Mouse (Mus musculus) kidney, embryonic 14.5 days (tissue): ENCODE results near the gene Nob1. TPM values are rescaled to one million over a fixed set of nuclear protein-coding genes. Genes with fewer than 3 reads are reported as not detected.

Experiments used
- ATAC-seq: fragments of 200-750 bp; cut with Nextera tagmentation; 2 replicates; pipeline ENCODE4 v1.8.0; 2017; ENCODE audit warnings: moderate number of reproducible peaks, mild to moderate bottlenecking, moderate TSS enrichment, moderate library complexity; ENCODE audit not compliant: low FRiP score, low TSS enrichment
- H3K27ac ChIP-seq: fragments of 300-500 bp; sonication (generic); 2 replicates; pipeline ENCODE4 v1.5.1; 2014; ENCODE audit warnings: low read depth, mild to moderate bottlenecking, low read length, moderate library complexity, mixed read lengths
- H3K27me3 ChIP-seq: fragments of 300-500 bp; sonication (generic); 2 replicates; pipeline ENCODE4 v1.6.1; 2014; ENCODE audit warnings: mild to moderate bottlenecking, low read length; ENCODE audit not compliant: control insufficient read depth, insufficient read depth
- H3K36me3 ChIP-seq: fragments of 300-500 bp; sonication (generic); 2 replicates; pipeline ENCODE4 v1.6.1; 2014; ENCODE audit warnings: low read length, mixed read lengths; ENCODE audit not compliant: control insufficient read depth, insufficient read depth
- H3K4me1 ChIP-seq: fragments of 300-500 bp; sonication (generic); 2 replicates; pipeline ENCODE4 v1.6.1; 2014; ENCODE audit warnings: low read length, mixed read lengths; ENCODE audit not compliant: control insufficient read depth, insufficient read depth
- H3K4me2 ChIP-seq: fragments of 300-500 bp; sonication (generic); replicated peaks from 2 replicates; pipeline ENCODE4 v1.6.1; 2014; ENCODE audit warnings: low read depth, mild to moderate bottlenecking, low read length
- H3K4me3 ChIP-seq: fragments of 300-500 bp; sonication (generic); 2 replicates; pipeline ENCODE4 v1.5.1; 2014; ENCODE audit warnings: mild to moderate bottlenecking, low read length
- H3K9ac ChIP-seq: fragments of 300-500 bp; sonication (generic); 2 replicates; pipeline ENCODE4 v1.6.1; 2014; ENCODE audit warnings: low read depth, mild to moderate bottlenecking, low read length, moderate library complexity
- H3K9me3 ChIP-seq: fragments of 300-500 bp; sonication (generic); 2 replicates; pipeline ENCODE4 v1.6.1; 2016; ENCODE audit warnings: low read length; ENCODE audit not compliant: control insufficient read depth
- WGBS: fragments of 180-500 bp; shearing (Covaris S2); extraction: QIAGEN DNeasy Blood & Tissue Kit; methylation state at CpG from one replicate; pipeline ENCODE4 v1.1.7; 2014; 5-methylcytosine and 5-hydroxymethylcytosine counted together
- polyA plus RNA-seq: library from polyadenylated mRNA; unstranded; fragments of >200 nt; fragmentation: Nextera tagmentation; extraction: Ambion mirVana; gene quantifications from 2 replicates; pipeline ENCODE4 v1.2.1, GENCODE M21; 2014

The Nob1 gene
- polyA plus RNA-seq, 1 experiment from 2014 or later: 84.5 TPM

DNA sequence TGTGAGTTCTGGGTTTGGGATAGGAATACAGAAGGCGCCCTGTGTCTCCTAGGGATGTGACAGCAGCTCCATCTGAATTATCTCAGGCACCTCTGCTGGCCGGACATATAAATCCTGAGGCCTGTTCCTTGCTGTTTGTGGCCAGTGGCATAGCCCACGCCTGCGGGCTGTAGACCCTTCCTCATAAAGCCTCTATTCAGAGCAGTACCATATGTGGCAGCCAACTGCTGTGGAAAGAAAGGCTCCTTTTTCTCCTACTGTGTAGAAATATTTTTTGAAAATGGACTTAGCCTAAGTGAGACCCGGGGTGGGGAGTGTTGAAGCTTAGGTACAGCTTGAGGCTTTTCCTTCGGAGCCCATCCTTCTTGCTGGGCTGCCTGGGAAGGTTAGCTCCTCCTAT, 33.4 kb upstream of the Nob1 start:
- Histone ChIP-seq H3K4me2 (no peak overlapping the region), H3K36me3 (peaks cover 34% of the 10 kb centered on the region)

DNA sequence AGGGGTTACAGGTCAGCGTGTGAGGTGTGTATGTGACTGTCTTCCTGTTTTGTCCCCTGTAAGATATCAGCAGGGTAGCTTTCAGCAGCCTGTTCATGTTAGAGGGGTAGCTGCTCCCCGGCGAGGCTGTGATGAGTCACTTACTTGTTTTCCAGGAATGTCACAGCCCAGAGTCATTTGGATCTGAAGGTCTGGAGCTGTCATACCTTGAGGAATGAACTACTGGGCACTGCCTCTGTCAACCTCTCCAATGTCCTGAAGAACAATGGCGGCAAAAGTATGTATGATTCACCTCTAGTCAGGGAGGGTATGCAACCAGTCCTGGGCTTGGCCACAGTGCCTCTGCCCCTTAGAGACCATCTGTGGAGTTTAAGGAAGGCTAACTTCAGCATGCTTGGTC, 32.9 kb upstream of the Nob1 start:
- Histone ChIP-seq H3K27ac (no peak overlapping the region), H3K9me3 (no peaks in the 10 kb centered on the region), H3K9ac (no peak overlapping the region), H3K4me2 (no peak overlapping the region), H3K4me1 (no peaks in the 10 kb centered on the region), H3K36me3 (peaks cover 34% of the 10 kb centered on the region), H3K27me3 (no peaks in the 10 kb centered on the region), H3K4me3 (no peak overlapping the region)
- no peak for ATAC-seq
- 82% methylated on average over 4 of the region's 4 CpGs for WGBS

More for the DNA sequence above, 33.4 kb upstream of the Nob1 start:
- Histone ChIP-seq H3K4me1 (no peaks in the 10 kb centered on the region), H3K9ac (no peak overlapping the region), H3K27me3 (no peaks in the 10 kb centered on the region), H3K9me3 (no peaks in the 10 kb centered on the region), H3K27ac (no peak overlapping the region), H3K4me3 (no peak overlapping the region)
- no peak for ATAC-seq
- WGBS: 90% methylated on average over 6 of the region's 6 CpGs

DNA sequence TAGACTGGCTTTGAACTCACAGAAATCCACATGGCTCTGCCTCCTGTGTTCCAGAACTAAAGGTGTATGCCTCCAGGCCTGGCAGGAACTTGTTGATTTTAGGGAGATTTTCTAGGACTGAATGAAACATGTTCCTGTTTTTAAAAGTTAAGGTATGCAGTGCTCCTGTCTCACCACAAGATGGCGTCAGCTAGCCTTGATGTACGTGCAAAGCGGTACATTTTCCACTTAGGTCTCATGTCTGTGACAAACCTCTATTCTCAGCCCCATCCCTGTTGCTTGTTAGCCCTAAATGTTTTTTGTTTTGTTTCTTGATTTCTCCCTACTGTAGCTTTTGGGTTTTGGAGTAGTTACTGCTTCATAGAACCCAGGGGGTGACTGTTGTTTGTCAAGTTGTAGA, 30.4 kb upstream of the Nob1 start:
- WGBS: 18% methylated on average over 3 of the region's 3 CpGs
- Histone ChIP-seq H3K4me1 (no peaks in the 10 kb centered on the region), H3K36me3 (peaks cover 21% of the 10 kb centered on the region), H3K27ac (no peak overlapping the region), H3K4me2 (no peak overlapping the region), H3K27me3 (no peaks in the 10 kb centered on the region), H3K9me3 (no peaks in the 10 kb centered on the region), H3K4me3 (no peak overlapping the region), H3K9ac (no peak overlapping the region)
- ATAC-seq: no peak

DNA sequence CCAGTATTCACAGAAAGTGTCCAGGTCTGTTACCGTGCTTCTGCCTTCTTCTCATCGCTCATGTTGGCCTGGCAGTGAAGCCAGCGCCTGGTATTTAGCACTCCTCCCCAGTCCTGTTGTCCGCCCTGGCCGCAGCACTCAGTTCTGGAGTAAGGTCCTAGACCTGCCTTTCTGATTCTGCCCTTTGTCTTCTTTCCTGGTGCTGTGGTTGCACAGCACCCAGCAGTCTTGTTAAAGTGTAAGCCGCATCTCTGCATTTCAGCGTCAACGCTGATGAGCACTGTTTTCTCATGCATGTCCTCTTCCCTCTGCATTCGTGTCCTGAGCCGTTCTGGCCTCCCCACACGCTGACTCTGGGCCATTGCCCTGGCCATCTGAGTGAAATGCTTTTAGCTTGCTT, 28.5 kb upstream of the Nob1 start:
- Histone ChIP-seq H3K4me2 (no peak overlapping the region), H3K4me1 (0 out of 2 replicates have a peak, but pooled peaks cover 4% of the 10 kb centered on the region), H3K36me3 (peaks cover 12% of the 10 kb centered on the region), H3K9ac (no peak overlapping the region), H3K27me3 (no peaks in the 10 kb centered on the region), H3K4me3 (no peak overlapping the region), H3K27ac (no peak overlapping the region), H3K9me3 (no peaks in the 10 kb centered on the region)
- WGBS: 84% methylated on average over 11 of the region's 11 CpGs
- ATAC-seq: no peak

DNA sequence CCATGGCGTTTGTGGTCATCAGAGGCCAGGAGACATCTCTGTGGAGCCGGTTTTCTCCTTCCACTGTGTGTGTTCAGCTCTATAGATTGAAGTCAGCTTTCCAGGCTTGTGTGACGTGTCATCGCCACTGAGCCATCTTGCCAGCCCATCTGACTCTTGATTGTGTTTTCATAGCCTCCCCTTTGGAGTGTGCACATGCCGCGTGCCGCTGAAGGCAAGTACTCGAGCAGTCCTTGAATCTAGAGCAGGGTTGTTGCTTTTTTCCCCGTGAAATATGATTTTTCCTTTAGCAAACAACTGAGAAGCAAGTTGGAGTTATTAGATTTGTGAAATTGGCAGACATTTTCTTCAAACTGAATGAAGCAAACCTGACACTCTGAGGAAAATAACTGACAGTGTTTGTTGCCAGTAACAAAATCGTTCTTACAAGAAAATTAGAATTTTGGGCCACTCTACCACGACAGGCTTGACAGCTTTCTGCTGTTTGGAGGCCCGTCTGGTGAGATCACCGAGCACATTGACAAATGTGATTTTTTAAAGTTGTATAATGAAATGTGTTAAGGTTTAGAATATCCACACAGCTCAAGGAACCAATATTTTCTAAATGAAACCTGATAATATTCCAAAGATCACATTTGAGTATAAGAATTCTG, 26.7 kb upstream of the Nob1 start:
- Histone ChIP-seq H3K4me3 (no peak overlapping the region), H3K4me2 (no peak overlapping the region), H3K4me1 (0 out of 2 replicates have a peak, but pooled peaks cover 4% of the 10 kb centered on the region), H3K27me3 (no peaks in the 10 kb centered on the region), H3K9ac (no peak overlapping the region), H3K36me3 (0 out of 2 replicates have a peak, but pooled peaks cover 3% of the 10 kb centered on the region), H3K9me3 (no peaks in the 10 kb centered on the region), H3K27ac (no peak overlapping the region)
- 86% methylated on average over 13 of the region's 13 CpGs for WGBS
- no peak for ATAC-seq

DNA sequence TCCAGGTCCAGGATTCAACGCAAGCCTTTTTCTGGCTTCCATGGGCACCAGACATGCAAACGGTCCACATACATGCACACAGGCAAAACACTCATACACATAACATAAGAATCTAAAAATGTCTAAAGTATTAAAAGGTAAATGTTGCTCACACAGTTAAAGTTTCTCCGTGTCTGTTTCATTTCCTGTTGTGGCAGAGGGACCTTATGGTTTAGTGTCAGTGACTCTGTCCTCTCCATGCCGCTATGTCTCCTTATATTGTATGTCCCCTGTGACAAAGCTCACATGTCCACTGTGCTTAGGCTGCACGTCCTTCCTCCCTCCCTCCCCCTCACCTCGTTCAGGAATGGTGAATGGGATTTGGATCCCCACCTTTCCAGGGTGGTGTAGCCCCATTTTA, 24.8 kb upstream of the Nob1 start:
- ATAC-seq: no peak
- Histone ChIP-seq H3K27me3 (no peaks in the 10 kb centered on the region), H3K27ac (no peak overlapping the region), H3K4me3 (no peak overlapping the region), H3K36me3 (0 out of 2 replicates have a peak, but pooled peaks cover 3% of the 10 kb centered on the region), H3K9ac (no peak overlapping the region), H3K4me1 (0 out of 2 replicates have a peak, but pooled peaks cover 4% of the 10 kb centered on the region), H3K9me3 (no peaks in the 10 kb centered on the region), H3K4me2 (no peak overlapping the region)
- 69% methylated on average over 6 of the region's 6 CpGs for WGBS

DNA sequence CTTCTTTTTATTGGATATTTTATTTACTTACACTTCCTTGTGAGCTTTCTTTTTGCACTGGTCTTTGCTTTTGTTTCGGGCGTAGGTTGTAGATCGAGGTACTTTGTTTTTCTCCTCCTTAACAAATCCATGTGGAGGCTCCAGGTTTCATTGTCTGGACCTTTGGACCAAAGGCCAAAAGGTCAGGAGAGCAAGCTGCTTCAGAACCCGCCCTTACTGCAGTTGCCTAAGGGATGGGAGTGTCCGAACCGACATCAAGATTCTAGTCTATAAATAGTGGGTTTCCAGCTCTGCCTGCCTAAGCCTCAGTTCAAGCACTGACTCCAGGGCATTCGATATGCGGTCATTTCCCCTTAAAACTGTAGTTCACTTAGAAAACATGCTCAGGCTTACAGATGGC, 24.3 kb upstream of the Nob1 start:
- H3K4me2 ChIP-seq: no peak overlapping the region
- no peak overlapping the region for H3K9ac ChIP-seq
- no peaks in the 10 kb centered on the region for H3K27me3 ChIP-seq
- H3K4me3 ChIP-seq: no peak overlapping the region
- WGBS: 40% methylated on average over 8 of the region's 8 CpGs
- 0 out of 2 replicates have a peak, but pooled peaks cover 3% of the 10 kb centered on the region for H3K36me3 ChIP-seq
- 0 out of 2 replicates have a peak, but pooled peaks cover 4% of the 10 kb centered on the region for H3K4me1 ChIP-seq
- no peaks in the 10 kb centered on the region for H3K9me3 ChIP-seq
- no peak overlapping the region for H3K27ac ChIP-seq
- ATAC-seq: no peak

DNA sequence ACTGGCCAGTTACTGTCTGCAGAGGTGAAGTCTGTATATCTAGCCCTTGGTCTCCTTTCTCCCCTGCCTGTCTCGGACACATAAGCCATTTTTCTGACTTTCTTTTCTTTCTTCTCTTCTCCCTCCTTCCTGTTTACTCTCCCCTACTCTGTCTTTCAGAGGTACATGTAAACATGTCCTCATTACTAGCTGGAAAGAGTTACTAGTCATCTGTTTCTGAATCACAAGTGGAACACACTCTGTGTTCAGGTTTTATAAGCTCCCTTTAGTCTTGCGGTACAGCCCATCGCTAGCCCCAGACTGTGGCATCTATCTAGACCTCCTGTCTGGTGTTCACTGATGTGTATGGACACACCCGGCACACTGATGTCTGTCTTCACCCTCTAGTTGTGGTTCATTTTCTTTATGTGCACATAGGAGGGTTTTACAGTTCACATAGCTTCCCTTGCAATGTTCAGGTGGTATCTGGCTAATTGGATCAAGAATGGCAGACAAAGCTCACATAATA, 23.6 kb upstream of the Nob1 start:
- H3K4me1 ChIP-seq: 0 out of 2 replicates have a peak, but pooled peaks cover 4% of the 10 kb centered on the region
- H3K4me2 ChIP-seq: no peak overlapping the region
- H3K36me3 ChIP-seq: no peaks in the 10 kb centered on the region
- H3K4me3 ChIP-seq: no peak overlapping the region
- H3K27ac ChIP-seq: no peak overlapping the region
- H3K27me3 ChIP-seq: no peaks in the 10 kb centered on the region
- no peak overlapping the region for H3K9ac ChIP-seq
- no peaks in the 10 kb centered on the region for H3K9me3 ChIP-seq
- WGBS: 77% methylated on average over 4 of the region's 4 CpGs
- no peak for ATAC-seq

DNA sequence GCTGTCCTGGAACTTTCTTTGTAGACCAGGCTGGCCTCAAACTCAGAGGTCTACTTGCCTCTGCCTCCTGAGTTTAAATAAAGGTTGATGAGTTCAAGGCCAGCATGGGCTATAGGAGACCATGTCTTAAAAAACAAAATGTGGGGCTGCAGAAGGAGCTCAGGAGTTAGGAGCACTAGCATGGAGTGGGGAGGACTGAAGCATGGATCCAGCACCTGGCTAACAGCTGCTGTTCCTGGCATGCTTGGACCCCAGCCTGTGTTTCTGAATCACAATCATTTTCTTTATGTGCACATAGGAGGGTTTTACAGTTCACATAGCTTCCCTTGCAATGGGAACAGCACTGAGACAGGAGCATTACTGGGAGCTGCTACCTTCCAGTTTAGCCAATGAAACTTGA, 22.9 kb upstream of the Nob1 start:
- H3K36me3 ChIP-seq: no peaks in the 10 kb centered on the region
- H3K27me3 ChIP-seq: no peaks in the 10 kb centered on the region
- ATAC-seq: no peak
- H3K4me3 ChIP-seq: no peak overlapping the region
- no peak overlapping the region for H3K9ac ChIP-seq
- H3K4me2 ChIP-seq: no peak overlapping the region
- H3K4me1 ChIP-seq: 0 out of 2 replicates have a peak, but pooled peaks cover 4% of the 10 kb centered on the region
- no peak overlapping the region for H3K27ac ChIP-seq
- no peaks in the 10 kb centered on the region for H3K9me3 ChIP-seq
